Mouse (Mus musculus) E14TG2a.4 (cell line): ENCODE results near the gene Prdx2.

ENCODE experiments used
- H3K27me3 ChIP-seq: 2 replicates; pipeline ENCODE4 v1.6.1; 2014; ENCODE audit warnings: low read length, control low read depth; ENCODE audit not compliant: insufficient read depth
- H3K36me3 ChIP-seq: 2 replicates; pipeline ENCODE4 v1.6.1; 2014; ENCODE audit warnings: low read length, control low read depth; ENCODE audit not compliant: insufficient read depth
- H3K4me1 ChIP-seq: replicated peaks from 2 replicates; pipeline ENCODE4 v1.6.1; 2014; ENCODE audit warnings: low read depth, low read length, control low read depth
- H3K4me3 ChIP-seq: replicated peaks from 2 replicates; pipeline ENCODE4 v1.5.1; 2014; ENCODE audit warnings: mild to moderate bottlenecking, low read length
- H3K9me3 ChIP-seq: 2 replicates; pipeline ENCODE4 v1.6.1; 2014; ENCODE audit warnings: low read length, control low read depth
- CTCF ChIP-seq: conservative IDR thresholded peaks from 2 replicates; pipeline ENCODE4 v1.5.1; 2014; ENCODE audit warnings: low read length
- NANOG ChIP-seq: IDR thresholded peaks from 2 replicates; pipeline ENCODE4 v1.6.1; 2014; ENCODE audit warnings: borderline replicate concordance, low read length, mixed read lengths
- POU5F1 ChIP-seq: IDR thresholded peaks from 2 replicates; pipeline ENCODE4 v1.6.1; 2014; ENCODE audit warnings: low read length, borderline replicate concordance

Prdx2 gene

DNA sequence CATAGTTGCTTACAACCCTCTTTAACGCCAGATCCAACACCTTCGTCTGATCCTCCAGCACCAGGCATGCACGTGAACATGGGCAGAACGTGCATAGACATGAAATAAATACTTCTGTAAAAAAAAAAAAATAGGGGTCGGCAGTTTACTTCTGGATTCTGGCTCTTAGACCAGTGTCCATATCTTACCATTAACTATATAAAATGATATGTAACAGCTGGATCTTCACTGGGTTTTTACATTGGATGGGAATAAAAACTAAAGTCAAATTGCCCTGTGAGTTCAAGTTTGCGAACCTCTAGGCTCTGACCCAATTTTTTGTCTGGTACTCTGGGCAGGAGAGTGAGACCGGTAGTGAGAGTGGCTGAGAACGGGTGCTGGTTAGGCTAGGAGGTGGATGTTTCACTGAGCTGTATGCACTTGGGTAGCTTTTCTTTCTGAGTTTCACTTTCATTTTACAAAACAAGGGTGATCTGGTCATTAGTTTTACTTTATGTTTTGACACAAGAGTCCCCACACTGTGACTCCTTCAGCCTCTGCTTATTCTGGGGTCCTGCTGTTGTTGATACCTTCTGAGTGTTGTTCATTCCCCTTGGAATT is 5.3 kb downstream of the Prdx2 start:
- H3K4me3 ChIP-seq = no peak overlapping the region
- no peak for TF ChIP-seq POU5F1
- TF ChIP-seq CTCF = no peak
- no peak for TF ChIP-seq NANOG
- H3K36me3 ChIP-seq = peaks cover 45% of the 10 kb centered on the region
- H3K27me3 ChIP-seq = no peaks in the 10 kb centered on the region
- peaks cover 56% of the 10 kb centered on the region for H3K4me1 ChIP-seq
- H3K9me3 ChIP-seq = no peaks in the 10 kb centered on the region

DNA sequence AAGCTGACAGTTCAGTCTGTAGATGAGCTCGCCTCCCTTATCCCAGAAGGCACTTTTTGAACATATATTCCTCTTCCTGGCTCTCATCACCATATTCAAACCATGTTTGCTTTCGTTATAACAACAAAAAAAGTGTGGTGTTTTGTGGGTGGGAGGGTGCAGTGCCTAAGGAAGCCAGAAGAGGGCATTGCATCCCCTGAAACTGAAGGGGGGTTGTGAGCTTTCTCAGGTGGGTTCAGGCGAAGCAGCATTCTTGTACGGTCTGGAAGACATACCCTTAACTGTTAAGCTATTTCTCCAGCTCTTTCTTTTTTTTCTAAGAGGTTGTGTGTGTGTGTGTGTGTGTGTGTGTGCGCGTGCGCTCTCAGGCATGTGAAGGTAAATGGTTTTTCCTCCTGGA is 6.0 kb downstream of the Prdx2 start:
- peak overlapping the region; percentile 91 for H3K4me3 ChIP-seq
- H3K9me3 ChIP-seq = no peaks in the 10 kb centered on the region
- peaks cover 54% of the 10 kb centered on the region for H3K4me1 ChIP-seq
- H3K36me3 ChIP-seq = peaks cover 41% of the 10 kb centered on the region
- H3K27me3 ChIP-seq = no peaks in the 10 kb centered on the region
- no peak for TF ChIP-seq POU5F1
- peak; percentile 99 for TF ChIP-seq CTCF

DNA sequence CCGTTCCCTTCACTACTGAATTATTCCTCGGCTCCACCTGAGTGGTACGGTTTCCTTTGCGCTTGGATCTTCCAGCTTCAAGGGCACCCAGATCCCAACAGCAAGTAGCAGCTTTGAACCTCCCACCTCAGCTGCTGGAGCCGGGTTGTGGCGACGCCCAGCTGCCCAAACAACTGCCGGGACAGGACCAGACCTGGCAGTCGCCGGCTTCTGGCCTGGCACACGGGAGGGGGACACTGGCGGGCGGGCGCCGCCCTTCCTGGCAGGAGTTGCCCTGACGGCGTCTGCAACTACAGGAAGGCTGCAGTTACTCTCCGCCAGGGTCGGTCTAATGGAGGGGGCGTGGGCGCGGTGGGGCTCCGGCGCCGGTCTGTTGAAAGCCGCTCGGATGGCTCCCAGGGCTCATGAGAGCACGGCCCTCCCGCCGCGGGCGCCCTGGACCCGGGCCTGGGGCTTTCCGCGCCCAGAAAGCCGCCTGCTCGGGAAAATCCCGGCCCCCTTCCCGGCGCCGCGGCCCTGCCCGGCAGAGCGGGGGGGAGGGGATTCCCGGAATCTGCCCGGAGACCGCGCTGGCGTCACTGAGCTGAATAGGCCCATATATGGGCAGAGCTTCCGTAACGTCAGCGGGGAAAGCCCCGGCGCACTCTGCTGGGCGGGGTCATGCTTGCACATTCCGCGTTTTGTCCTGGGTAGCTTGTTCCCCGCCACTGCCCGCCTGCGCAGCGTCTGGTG is 6.8 kb downstream of the Prdx2 start:
- TF ChIP-seq POU5F1 (no peak), CTCF (no peak), NANOG (no peak)
- H3K27me3 ChIP-seq = no peaks in the 10 kb centered on the region
- H3K9me3 ChIP-seq = no peaks in the 10 kb centered on the region
- peaks cover 34% of the 10 kb centered on the region for H3K36me3 ChIP-seq
- peak overlapping the region; percentile 91 for H3K4me3 ChIP-seq
- H3K4me1 ChIP-seq = peaks cover 54% of the 10 kb centered on the region

GRCm38 (mm10) chr8:84976763-84977434 is 7.5 kb downstream of the Prdx2 start:
- no peak for TF ChIP-seq NANOG
- no peak for TF ChIP-seq CTCF
- no peak for TF ChIP-seq POU5F1
- H3K36me3 ChIP-seq = peaks cover 27% of the 10 kb centered on the region
- no peaks in the 10 kb centered on the region for H3K27me3 ChIP-seq
- H3K4me1 ChIP-seq = peaks cover 55% of the 10 kb centered on the region
- H3K4me3 ChIP-seq = peak overlapping the region; percentile 91
- no peaks in the 10 kb centered on the region for H3K9me3 ChIP-seq

GRCm38 (mm10) chr8:84977435-84978247 is 8.3 kb downstream of the Prdx2 start:
- H3K9me3 ChIP-seq = no peaks in the 10 kb centered on the region
- peak overlapping the region; percentile 91 for H3K4me3 ChIP-seq
- no peaks in the 10 kb centered on the region for H3K27me3 ChIP-seq
- no peak for TF ChIP-seq POU5F1
- TF ChIP-seq NANOG = no peak
- no peak for TF ChIP-seq CTCF
- H3K36me3 ChIP-seq = peaks cover 21% of the 10 kb centered on the region
- peaks cover 63% of the 10 kb centered on the region for H3K4me1 ChIP-seq

GRCm38 (mm10) chr8:84978248-84978940 is 9.0 kb downstream of the Prdx2 start, which contains the start of gene Junb:
Junb (minus strand) TSS chr8:84978718.
- no peaks in the 10 kb centered on the region for H3K9me3 ChIP-seq
- H3K4me1 ChIP-seq = peaks cover 68% of the 10 kb centered on the region
- H3K36me3 ChIP-seq = peaks cover 16% of the 10 kb centered on the region
- peak within 1 kb of the TSS; percentile 91 for H3K4me3 ChIP-seq
- no peak for TF ChIP-seq POU5F1
- TF ChIP-seq CTCF = no peak
- no peak for TF ChIP-seq NANOG
- H3K27me3 ChIP-seq = no peaks in the 10 kb centered on the region

DNA sequence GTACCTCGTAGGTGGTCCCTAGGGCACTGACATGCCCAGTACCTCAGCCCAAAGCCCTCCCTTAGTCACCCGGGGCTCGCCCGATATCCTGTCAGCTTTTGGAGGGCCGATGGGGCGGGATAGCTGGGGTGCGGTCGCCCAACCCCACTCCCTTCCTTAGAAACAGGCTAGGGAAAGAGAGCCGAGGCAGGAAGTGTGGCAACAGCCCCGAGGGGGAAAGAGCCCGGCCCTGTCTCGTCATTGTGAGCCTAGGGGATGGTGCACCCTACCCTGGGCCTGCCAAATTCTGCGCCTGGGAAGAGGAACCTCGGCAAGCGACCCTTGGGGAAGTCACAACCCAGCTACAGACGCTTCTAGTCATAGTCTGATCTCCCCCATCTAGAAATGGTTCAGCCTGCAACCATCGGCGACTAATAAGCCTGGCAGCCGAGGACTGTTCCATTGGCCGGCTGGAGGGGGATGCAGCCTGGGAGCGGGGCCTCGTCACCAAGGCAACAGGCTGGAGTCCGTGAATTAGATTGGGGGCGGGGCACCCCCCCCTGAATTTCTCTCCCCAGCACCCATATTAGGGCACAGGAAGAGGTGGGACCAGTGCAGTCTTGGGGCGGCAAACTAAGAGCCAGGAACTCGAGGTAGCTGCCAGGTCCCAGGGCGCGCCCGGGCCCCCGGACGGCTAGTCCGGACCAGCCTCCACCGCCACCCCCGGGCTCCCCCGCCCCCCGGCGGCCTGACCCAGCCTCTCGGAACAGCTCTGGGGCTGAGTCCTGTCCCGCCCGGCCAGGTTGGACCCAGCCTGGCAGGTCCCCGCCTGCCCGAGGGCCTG is 10.4 kb downstream of the Prdx2 start:
- Histone ChIP-seq H3K4me1 (peaks cover 70% of the 10 kb centered on the region), H3K36me3 (peaks cover 13% of the 10 kb centered on the region; the same call in 1 of the 2 replicates), H3K27me3 (no peaks in the 10 kb centered on the region), H3K9me3 (no peaks in the 10 kb centered on the region), H3K4me3 (peak overlapping the region; percentile 91)
- TF ChIP-seq NANOG = no peak
- TF ChIP-seq POU5F1 = no peak
- TF ChIP-seq CTCF = no peak
